Mouse (Mus musculus) forebrain, embryonic 14.5 days (tissue): ENCODE results near the gene Zfp383. TPM values are rescaled to one million over a fixed set of nuclear protein-coding genes. Genes with fewer than 3 reads are reported as not detected.
"Not testable (repeated sequence)": the region's sequence is repeated elsewhere in the genome, so short reads cannot be mapped to it uniquely, and the experiment has no call there.

Experiments
- ATAC-seq: fragments of 200-750 bp; cut with Nextera tagmentation; 2 replicates; pipeline ENCODE4 v1.8.0; 2017; ENCODE audit warnings: mild to moderate bottlenecking, moderate library complexity
- DNase-seq: peaks from one replicate; pipeline ENCODE4 v3.0.0-alpha.2; 2015; ENCODE audit warnings: low spot score
- H3K27ac ChIP-seq: fragments of 300-500 bp; sonication (generic); 2 replicates; pipeline ENCODE4 v1.5.1; 2014; ENCODE audit warnings: low read depth, mild to moderate bottlenecking, control low read depth, low read length, moderate library complexity
- H3K27me3 ChIP-seq: fragments of 300-500 bp; sonication (generic); replicated peaks from 2 replicates; pipeline ENCODE4 v1.6.1; 2014; ENCODE audit warnings: low read length, control low read depth, mixed read lengths; ENCODE audit not compliant: control insufficient read depth, insufficient read depth
- H3K36me3 ChIP-seq: fragments of 300-500 bp; sonication (generic); 2 replicates; pipeline ENCODE4 v1.6.1; 2014; ENCODE audit warnings: low read length, control low read depth; ENCODE audit not compliant: control insufficient read depth, insufficient read depth
- H3K4me1 ChIP-seq: fragments of 300-500 bp; sonication (generic); 2 replicates; pipeline ENCODE4 v1.6.1; 2014; ENCODE audit warnings: antibody characterized with exemption, low read length, control low read depth; ENCODE audit not compliant: control insufficient read depth, insufficient read depth
- H3K4me2 ChIP-seq: fragments of 300-500 bp; sonication (generic); 2 replicates; pipeline ENCODE4 v1.6.1; 2014; ENCODE audit warnings: mild to moderate bottlenecking, control low read depth, low read length
- H3K4me3 ChIP-seq: fragments of 300-500 bp; sonication (generic); 2 replicates; pipeline ENCODE4 v1.5.1; 2014; ENCODE audit warnings: low read depth, low read length, control low read depth
- H3K9ac ChIP-seq: fragments of 300-500 bp; sonication (generic); 2 replicates; pipeline ENCODE4 v1.6.1; 2014; ENCODE audit warnings: mild to moderate bottlenecking, low read length, control low read depth, moderate library complexity
- H3K9me3 ChIP-seq: fragments of 300-500 bp; sonication (generic); replicated peaks from 2 replicates; pipeline ENCODE4 v1.6.1; 2016; ENCODE audit warnings: low read length, control low read depth, mixed read lengths; ENCODE audit not compliant: control insufficient read depth
- WGBS: fragments of 180-500 bp; shearing (Covaris S2); extraction: QIAGEN DNeasy Blood & Tissue Kit; methylation state at CpG from one replicate; pipeline ENCODE4 v1.1.7; 2014; 5-methylcytosine and 5-hydroxymethylcytosine counted together
- microRNA-seq: library from miRNA; unstranded; fragments of <30 nt; microRNA quantifications from one replicate; pipeline ENCODE4, GENCODE M21; 2016
- polyA plus RNA-seq: library from polyadenylated mRNA; unstranded; fragments of >200 nt; fragmentation: Nextera tagmentation; extraction: Ambion mirVana; gene quantifications from 2 replicates; pipeline ENCODE4 v1.2.1, GENCODE M21; 2014

The Zfp383 gene
- polyA plus RNA-seq, 1 experiment from 2014 or later, result 10.5 TPM

GRCm38 (mm10) chr7:29953513-29954401 is 45.7 kb downstream of the Zfp383 start, which contains the start of gene Zfp74:
Gene Zfp74, minus strand, starts transcription at chr7:29954089.
- WGBS, result under 1% methylated on average over 52 of the region's 52 CpGs
- Histone ChIP-seq H3K27me3 (no peaks in the 10 kb centered on the region), H3K9ac (peak within 1 kb of the TSS; percentile 95)

GRCm38 (mm10) chr7:29954731-29955130 is 46.7 kb downstream of the Zfp383 start:
- no peak for ATAC-seq

More at GRCm38 (mm10) chr7:29953513-29954401, 45.7 kb downstream of the Zfp383 start, which contains the start of gene Zfp74:
- no peaks in the 10 kb centered on the region for H3K4me1 ChIP-seq
- no peaks in the 10 kb centered on the region for H3K9me3 ChIP-seq
- peaks cover 18% of the 10 kb centered on the region for H3K36me3 ChIP-seq
- peak; percentile 94 for ATAC-seq
- peak within 1 kb of the TSS; percentile 95 for H3K27ac ChIP-seq
- H3K4me3 ChIP-seq, result peak within 1 kb of the TSS; percentile 70
- DNase-seq, result peak; percentile 90
- H3K4me2 ChIP-seq, result peak within 1 kb of the TSS; percentile 58

GRCm38 (mm10) chr7:29956257-29956656 is 48.2 kb downstream of the Zfp383 start:
- WGBS, result 71% methylated on average over 9 of the region's 10 CpGs
- ATAC-seq (no peak), DNase-seq (no peak)
- H3K4me1 ChIP-seq, result no peaks in the 10 kb centered on the region
- no peak overlapping the region for H3K4me2 ChIP-seq
- H3K27ac ChIP-seq, result no peak overlapping the region
- H3K4me3 ChIP-seq, result no peak overlapping the region
- H3K27me3 ChIP-seq, result no peaks in the 10 kb centered on the region
- no peaks in the 10 kb centered on the region for H3K9me3 ChIP-seq
- H3K36me3 ChIP-seq, result peaks cover 2% of the 10 kb centered on the region; the same call in 1 of the 2 replicates
- no peak overlapping the region for H3K9ac ChIP-seq

More at GRCm38 (mm10) chr7:29954731-29955130, 46.7 kb downstream of the Zfp383 start:
- Histone ChIP-seq H3K36me3 (peaks cover 13% of the 10 kb centered on the region), H3K4me1 (no peaks in the 10 kb centered on the region), H3K9ac (no peak overlapping the region), H3K9me3 (no peaks in the 10 kb centered on the region), H3K4me2 (peak overlapping the region; percentile 58), H3K27me3 (no peaks in the 10 kb centered on the region), H3K27ac (no peak overlapping the region), H3K4me3 (no peak overlapping the region)
- peak; percentile 45 for DNase-seq
- 23% methylated on average over 4 of the region's 4 CpGs for WGBS

- no peaks in the 10 kb centered on the region for H3K4me1 ChIP-seq
- WGBS, result 86% methylated on average over 11 of the region's 11 CpGs
- no peak for ATAC-seq
Measured at GRCm38 (mm10) chr7:29958125-29958724, 50.2 kb downstream of the Zfp383 start.

GRCm38 (mm10) chr7:29959004-29959403 is 51.0 kb downstream of the Zfp383 start:
- Histone ChIP-seq H3K27ac (no peak overlapping the region), H3K9me3 (no peaks in the 10 kb centered on the region)
- 65% methylated on average over 3 of the region's 3 CpGs for WGBS

More at GRCm38 (mm10) chr7:29958125-29958724, 50.2 kb downstream of the Zfp383 start:
- H3K27me3 ChIP-seq, result no peaks in the 10 kb centered on the region
- H3K27ac ChIP-seq, result no peak overlapping the region
- no peak overlapping the region for H3K4me2 ChIP-seq
- no peak overlapping the region for H3K9ac ChIP-seq
- no peak for DNase-seq
- H3K36me3 ChIP-seq, result no peaks in the 10 kb centered on the region
- H3K9me3 ChIP-seq, result no peaks in the 10 kb centered on the region
- H3K4me3 ChIP-seq, result no peak overlapping the region

GRCm38 (mm10) chr7:29965115-29965810 is 57.2 kb downstream of the Zfp383 start:
- not testable (repeated sequence) for ATAC-seq, H3K27me3 ChIP-seq, H3K36me3 ChIP-seq, H3K27ac ChIP-seq, H3K4me3 ChIP-seq, H3K4me1 ChIP-seq, H3K9ac ChIP-seq, DNase-seq, H3K9me3 ChIP-seq, H3K4me2 ChIP-seq
- WGBS, result 49% methylated on average over 34 of the region's 39 CpGs

More at GRCm38 (mm10) chr7:29959004-29959403, 51.0 kb downstream of the Zfp383 start:
- no peak for DNase-seq
- H3K4me3 ChIP-seq, result no peak overlapping the region
- no peaks in the 10 kb centered on the region for H3K4me1 ChIP-seq
- ATAC-seq, result no peak
- H3K4me2 ChIP-seq, result no peak overlapping the region
- H3K9ac ChIP-seq, result no peak overlapping the region
- H3K36me3 ChIP-seq, result no peaks in the 10 kb centered on the region
- H3K27me3 ChIP-seq, result no peaks in the 10 kb centered on the region

Small RNA genes within 50 kb of the gene (microRNA-seq; reads per million reads assigned to microRNA genes)
- gene Mir7668, result not detected

Other genes starting within 250 kb of the Zfp383 start
- 0.17 and 0.20 TPM in 2 replicates for gene Catsperg2, start 181.2 kb upstream of the Zfp383 start, polyA plus RNA-seq
- gene Zfp84, start 139.7 kb upstream of the Zfp383 start, polyA plus RNA-seq, result 18.3 and 23.9 TPM in 2 replicates
- 15.8 and 17.0 TPM in 2 replicates for gene Zfp30, start 124.2 kb upstream of the Zfp383 start, polyA plus RNA-seq
- gene Zfp790, start 92.1 kb upstream of the Zfp383 start, polyA plus RNA-seq, result 23.0 and 34.3 TPM in 2 replicates
- gene Zfp940, start 54.6 kb upstream of the Zfp383 start, polyA plus RNA-seq, result 15.7 and 17.1 TPM in 2 replicates
- 16.5 and 21.6 TPM in 2 replicates for gene Zfp420, start 48.2 kb upstream of the Zfp383 start, polyA plus RNA-seq
- 19.2 and 20.5 TPM in 2 replicates for gene Zfp27, start 1.7 kb upstream of the Zfp383 start, polyA plus RNA-seq
- 9.2 and 15.7 TPM in 2 replicates for gene Zfp74, start 45.9 kb downstream of the Zfp383 start, polyA plus RNA-seq
- gene Zfp568, start 75.7 kb downstream of the Zfp383 start, polyA plus RNA-seq, result 2.9 and 4.3 TPM in 2 replicates
- gene Zfp14, start 143.2 kb downstream of the Zfp383 start, polyA plus RNA-seq, result 14.3 and 17.1 TPM in 2 replicates
- 13.6 and 13.8 TPM in 2 replicates for gene Zfp82, start 164.7 kb downstream of the Zfp383 start, polyA plus RNA-seq
- 2.0 and 2.7 TPM in 2 replicates for gene Gm26920, start 182.2 kb downstream of the Zfp383 start, polyA plus RNA-seq
- gene Zfp566, start 182.3 kb downstream of the Zfp383 start, polyA plus RNA-seq, result 18.7 and 20.3 TPM in 2 replicates
- gene Zfp260, start 186.6 kb downstream of the Zfp383 start, polyA plus RNA-seq, result 123 and 140 TPM in 2 replicates
- gene Zfp382, start 213.7 kb downstream of the Zfp383 start, polyA plus RNA-seq, result 4.6 and 7.7 TPM in 2 replicates